Mouse (Mus musculus): ENCODE data around the gene Cdc16. TPM values are rescaled to one million over a fixed set of nuclear protein-coding genes. Genes with fewer than 3 reads are reported as not detected.

Cdc16 gene
- 21.6 TPM for polyA plus RNA-seq (2017; shearing (Covaris generic))

DNA sequence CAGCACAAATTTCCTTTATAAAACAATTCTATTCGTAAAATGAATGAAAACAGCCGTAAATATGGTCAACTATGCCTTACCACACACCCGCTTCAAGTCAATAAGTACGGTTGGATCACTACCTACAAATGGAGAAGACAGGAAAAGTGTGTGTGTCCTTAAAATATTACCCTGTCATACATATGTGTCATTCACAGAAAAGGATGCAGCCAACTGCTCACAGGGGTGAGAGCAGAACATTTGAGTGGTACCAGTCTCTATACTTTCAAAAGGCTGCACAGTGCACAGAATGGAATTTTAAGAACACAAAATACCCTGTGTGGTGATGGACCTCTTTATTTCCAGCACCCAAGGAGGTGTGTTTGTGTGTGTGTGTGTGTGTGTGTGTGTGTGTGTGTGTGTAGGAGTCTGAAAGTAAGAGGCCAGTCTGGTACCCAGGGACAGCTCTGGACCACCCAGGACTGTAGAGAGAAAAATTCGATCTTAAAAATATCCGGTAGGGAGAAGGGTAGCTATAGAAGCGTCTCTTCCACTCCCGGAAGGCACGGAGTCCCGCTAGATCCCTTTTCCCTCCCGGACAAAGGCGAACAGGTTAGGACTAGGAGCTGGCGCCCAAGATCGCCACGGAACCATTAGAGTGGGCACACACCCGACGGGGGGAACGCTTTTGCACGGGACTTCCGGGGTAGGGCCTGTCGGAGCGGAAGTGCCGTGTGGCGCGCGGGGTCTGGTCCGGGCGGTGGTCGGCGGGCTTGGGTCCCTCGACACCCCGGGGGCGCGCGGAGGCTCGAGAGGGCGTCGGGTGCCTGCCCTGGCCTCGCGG lies at the start of gene Cdc16:
TSS of gene Cdc16 (plus strand) at position 695 of the 823 bp plus-strand sequence.

DNA sequence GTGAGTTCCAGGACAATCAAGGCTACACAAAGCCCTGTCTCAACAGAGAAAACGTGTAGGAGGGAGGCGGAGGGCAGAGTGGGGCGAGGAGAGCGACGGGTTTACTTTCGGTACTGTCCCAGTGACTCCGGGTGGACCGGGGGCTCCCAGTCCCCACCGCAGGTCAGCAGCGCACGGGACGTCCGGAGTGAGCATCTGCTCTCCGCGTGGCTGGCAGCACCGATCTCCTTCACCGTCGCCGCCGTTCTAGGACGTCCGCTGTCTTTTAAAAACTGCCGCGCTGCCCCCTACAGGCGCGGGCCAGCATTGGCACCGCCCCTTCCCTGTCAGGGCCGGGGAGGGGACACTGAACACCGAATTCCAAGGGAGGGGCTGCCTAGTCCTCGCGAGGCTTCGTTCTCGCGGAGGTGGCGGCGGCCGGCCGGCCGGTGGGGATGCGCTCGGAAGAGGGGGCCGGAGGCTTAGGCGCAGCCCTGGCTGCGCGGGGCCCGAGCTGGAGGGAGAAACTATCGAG lies 27.8 kb downstream of the Cdc16 start, which contains the start of gene Upf3a:
TSS of gene Upf3a (plus strand) at position 366 of the 514 bp plus-strand sequence.

Other genes with a start within 250 kb of the Cdc16 start
- not detected for gene 1700029H14Rik, start 195.2 kb upstream of the Cdc16 start, polyA plus RNA-seq (2017; shearing (Covaris generic))
- gene Rasa3, start 80.1 kb upstream of the Cdc16 start, polyA plus RNA-seq (2017; shearing (Covaris generic)), result 195 TPM
- gene Cfap97d2, start 51.8 kb upstream of the Cdc16 start, polyA plus RNA-seq (2017; shearing (Covaris generic)), result not detected
- gene Upf3a, start 27.9 kb downstream of the Cdc16 start, polyA plus RNA-seq (2017; shearing (Covaris generic)), result 17.8 TPM
- not detected for gene AF366264, start 80.7 kb downstream of the Cdc16 start, polyA plus RNA-seq (2017; shearing (Covaris generic))
- gene Champ1, start 112.0 kb downstream of the Cdc16 start, polyA plus RNA-seq (2017; shearing (Covaris generic)), result 46.5 TPM
- gene Coprs, start 132.6 kb downstream of the Cdc16 start, polyA plus RNA-seq (2017; shearing (Covaris generic)), result 0.53 TPM

All from CD4-positive, CD25-positive, alpha-beta regulatory T cell, adult 9 weeks (primary cell).